Mouse (Mus musculus): Measurements from ENCODE around the gene Pigp.

- TF ChIP-seq CTCF (IDR thresholded peaks at IDR 0.05; ENCODE audit: control insufficient read depth, insufficient read depth, insufficient read length): no peak
- no peak for TF ChIP-seq MAX (IDR thresholded peaks at IDR 0.05)
- no peak for TF ChIP-seq MYOG (IDR thresholded peaks at IDR 0.05; ENCODE audit: control insufficient read depth, extremely low read depth, insufficient read length)
- TF ChIP-seq USF1 (IDR thresholded peaks at IDR 0.05; ENCODE audit: low read depth): no peak
- TF ChIP-seq CEBPB (IDR thresholded peaks at IDR 0.05; ENCODE audit: low read depth): no peak
- TF ChIP-seq MYOD1 (IDR thresholded peaks at IDR 0.05; ENCODE audit: control insufficient read depth, insufficient read length, low read depth): no peak
- no peak for TF ChIP-seq FOSL1 (IDR thresholded peaks at IDR 0.05; ENCODE audit: insufficient read depth, low read length, poor library complexity, severe bottlenecking)
Measured at GRCm38 (mm10) chr16:94412760-94413159, 41.1 kb upstream of the Pigp start.
